Mouse (Mus musculus) heart, postnatal 36 days (tissue): ENCODE measurements around the gene Prok1. TPM values are rescaled to one million over a fixed set of nuclear protein-coding genes. Genes with fewer than 3 reads are reported as not detected.

ENCODE experiments used
- DNase-seq, 2 experiments: peaks; one replicate each; pipeline ENCODE4 v3.0.0; 2021 to 2022
- intact Hi-C: fragments of 180-260 bp; cut with DNase I; formaldehyde crosslinking; loops from one replicate; pipeline ENCODE4 v1.15.1; 2025
- total RNA-seq, 2 experiments: library from RNA; stranded (reverse); gene quantifications; 2 replicates each; pipeline ENCODE4 v1.2.3; 2021

The Prok1 gene
- total RNA-seq, 2 experiments from 2014 or later, result not detected

DNA sequence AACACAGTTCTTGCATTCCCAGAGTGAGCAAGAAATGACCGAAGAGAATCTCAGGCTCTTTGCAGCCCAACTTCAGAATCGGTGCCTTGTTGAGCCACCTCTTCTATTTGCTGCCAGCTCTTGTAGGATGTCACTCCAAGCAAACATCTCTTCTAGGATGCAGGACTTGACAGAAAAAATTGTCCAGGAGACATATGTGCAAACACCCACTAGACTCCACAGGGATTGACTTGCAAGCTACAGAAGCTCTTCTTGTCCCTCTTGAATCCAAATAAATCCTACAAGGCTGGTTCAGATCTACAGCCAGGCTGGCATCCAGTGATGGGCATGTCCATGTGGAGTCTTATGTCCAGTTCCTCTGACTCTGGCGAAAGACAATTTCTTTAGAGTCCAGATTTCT lies 35.1 kb downstream of the Prok1 start:
- intact Hi-C loops, result no loop called here
- DNase-seq, result no peak

DNA sequence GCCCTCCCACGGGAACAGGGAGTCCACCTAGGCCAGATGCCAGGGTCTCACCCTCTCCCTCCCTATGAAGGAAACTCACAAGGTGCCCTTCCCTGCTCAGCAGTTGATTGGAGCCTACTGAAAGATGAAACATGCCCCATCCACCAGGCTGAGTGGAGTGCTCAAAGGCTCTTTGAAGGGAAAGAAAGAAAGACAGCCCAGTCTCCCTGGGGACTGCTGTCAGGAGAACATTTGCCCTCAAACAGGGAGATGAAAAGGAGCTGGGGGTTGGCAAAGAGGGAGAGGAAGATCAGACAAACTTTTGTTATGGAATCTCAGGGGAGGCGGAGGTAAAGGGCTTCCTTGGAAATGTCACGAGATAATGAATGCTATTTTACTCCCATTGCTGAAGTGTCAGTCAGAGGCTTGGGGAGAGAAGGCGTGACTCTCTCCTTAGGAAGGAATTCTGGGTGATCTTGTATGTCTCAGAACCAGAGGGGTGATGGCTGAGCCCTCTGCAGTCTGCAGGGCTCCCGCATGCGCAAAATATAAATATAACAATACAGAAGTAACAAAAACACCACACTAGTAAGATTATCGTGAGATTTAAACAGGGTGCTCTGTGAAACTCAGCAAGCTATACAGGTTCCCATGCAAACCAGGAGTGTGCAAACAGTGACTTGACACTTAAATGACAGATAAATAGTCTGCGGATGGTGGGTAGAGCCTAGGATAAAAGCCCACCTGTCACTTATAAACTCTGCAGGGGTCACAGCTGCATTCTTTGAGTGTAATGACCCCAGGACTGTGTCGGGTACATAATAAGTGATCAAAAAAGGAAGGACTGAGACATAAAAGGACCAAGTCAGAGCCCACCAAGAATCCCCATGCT lies 38.0 kb downstream of the Prok1 start:
- intact Hi-C loops, result no loop called here
- no peak for DNase-seq

DNA sequence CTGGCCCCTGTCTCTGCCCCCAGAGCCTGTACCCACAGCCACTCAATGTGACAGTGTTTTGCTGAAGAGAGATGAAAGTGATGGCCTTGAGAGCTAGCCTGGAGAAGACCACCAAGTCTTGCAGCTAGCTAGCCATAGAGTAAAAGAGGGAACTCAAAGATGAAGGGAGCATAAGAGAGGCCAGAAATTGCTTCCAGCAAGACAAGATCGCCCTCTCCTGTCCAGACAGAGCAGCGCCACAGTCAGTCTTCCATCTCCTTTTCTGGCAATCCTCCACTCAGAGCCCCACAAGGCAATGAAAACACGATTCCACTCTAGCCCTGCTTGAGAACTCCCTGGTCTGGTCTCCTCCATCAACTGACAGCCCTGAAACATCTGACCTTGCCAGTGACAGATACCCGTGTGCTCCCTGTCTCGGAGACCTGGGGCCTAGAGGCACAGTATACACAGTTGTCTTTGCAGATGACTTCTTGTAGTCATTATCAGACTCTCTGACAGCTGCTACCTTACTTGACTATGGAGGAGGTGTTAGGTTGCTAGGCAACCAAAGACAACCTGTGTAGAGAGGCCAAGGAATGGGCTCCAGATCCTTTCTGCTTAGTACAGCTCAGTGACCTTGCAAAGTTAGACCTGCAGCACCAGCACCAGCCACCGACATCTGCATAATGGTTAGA lies 51.1 kb downstream of the Prok1 start:
- DNase-seq, result peak; percentile 25 to 28
- intact Hi-C loops, result loop anchor here (1.0 to 5.0 kb wide), 2 partner anchors 94 to 286 kb away; no protein-coding TSS in a partner anchor

DNA sequence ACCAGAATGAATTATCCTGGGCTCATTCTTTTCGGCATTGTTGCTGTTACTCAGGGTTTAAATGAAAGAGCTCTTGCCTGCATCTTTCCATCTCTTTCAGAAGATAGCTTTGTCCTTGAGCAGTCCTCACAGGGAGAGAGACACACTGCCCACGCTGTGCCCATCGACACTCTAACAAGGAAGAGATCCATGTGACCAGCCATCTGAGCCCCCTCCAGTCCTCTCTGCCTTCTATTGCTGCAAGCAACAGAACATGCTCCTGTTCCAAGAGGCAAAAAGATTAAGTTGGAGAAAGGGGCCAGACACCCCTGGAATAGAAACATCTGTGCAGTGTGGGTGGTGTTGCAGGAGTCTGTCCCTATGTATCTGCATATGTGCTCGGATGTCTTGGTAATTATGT lies 52.5 kb downstream of the Prok1 start:
- DNase-seq, result no peak
- intact Hi-C loops, result loop anchor here (5.0 kb wide), 1 partner anchor 285 kb away; no protein-coding TSS in a partner anchor

DNA sequence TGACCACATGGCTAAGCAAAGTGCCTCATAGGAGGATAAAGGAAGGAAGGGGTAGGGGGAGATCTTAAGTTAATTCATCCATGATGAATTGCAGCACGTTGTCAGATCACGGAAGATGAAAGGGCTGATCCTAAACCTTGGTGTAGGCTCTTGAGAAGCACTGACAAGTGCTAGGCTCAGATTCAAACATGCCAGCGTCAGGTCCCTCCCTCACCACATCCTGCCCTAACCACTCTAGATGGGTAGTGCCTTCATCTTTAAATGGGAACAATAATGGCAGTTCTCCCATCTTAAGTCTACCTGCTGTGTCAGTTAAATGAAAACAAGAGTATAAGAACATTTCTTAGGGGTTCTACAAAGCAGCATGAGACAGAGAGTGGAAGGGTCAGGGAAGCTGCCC lies 53.9 kb downstream of the Prok1 start:
- intact Hi-C loops, result loop anchor here (5.0 kb wide), 1 partner anchor 283 kb away; no protein-coding TSS in a partner anchor
- DNase-seq, result no peak

DNA sequence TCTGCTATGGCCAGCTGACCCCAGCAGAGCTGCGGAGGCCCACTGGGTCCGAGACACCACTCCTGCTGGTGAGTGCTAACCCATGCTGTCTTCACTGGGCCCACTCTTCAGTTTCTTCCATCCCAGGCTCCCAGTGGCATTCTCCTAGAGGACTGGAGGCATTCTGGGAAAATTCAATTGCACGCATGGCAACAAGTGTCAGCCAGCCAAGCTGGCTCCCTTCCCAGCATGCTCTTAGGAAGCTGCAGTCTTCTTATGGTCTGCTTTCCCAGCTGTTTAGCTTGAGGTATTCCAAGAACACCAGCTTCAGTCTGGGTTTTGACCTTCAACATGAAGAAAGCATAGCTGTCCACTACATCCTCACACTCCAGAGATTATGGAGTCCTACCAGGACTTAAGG lies 56.3 kb downstream of the Prok1 start:
- DNase-seq, result peak in 1 of 2 experiments; percentile 31
- intact Hi-C loops, result no loop called here

Other genes starting within 250 kb of the Prok1 start
- under 1 TPM; 0.31 to 0.57 TPM for gene Kcna3, start 203.5 kb downstream of the Prok1 start, total RNA-seq
- 1 to 10 TPM; 1.6 to 1.8 TPM for gene Kcna2, start 138.6 kb downstream of the Prok1 start, total RNA-seq
- not detected for gene Kcna10, start 56.7 kb downstream of the Prok1 start, total RNA-seq
- gene Cym, start 18.0 kb downstream of the Prok1 start, total RNA-seq, result not detected
- gene A630076J17Rik, start 9.1 kb downstream of the Prok1 start, total RNA-seq, result not detected
- 10 to 100 TPM; 67.9 to 68.2 TPM for gene Lamtor5, start 39.2 kb upstream of the Prok1 start, total RNA-seq
- gene Slc16a4, start 51.5 kb upstream of the Prok1 start, total RNA-seq, result under 1 TPM; 0.64 to 0.70 TPM
- 10 to 100 TPM; 22.5 to 24.4 TPM for gene Rbm15, start 94.0 kb upstream of the Prok1 start, total RNA-seq
- gene Kcnc4, start 219.8 kb upstream of the Prok1 start, total RNA-seq, result under 1 TPM; 0.11 to 0.33 TPM